Mouse (Mus musculus) heart, adult 2 months (tissue): ENCODE results near the gene Nthl1.

ENCODE experiments used
- CTCF ChIP-seq: fragments of 200-600 bp; IDR thresholded peaks from 2 replicates; pipeline ENCODE4 v1.8.1; 2022; ENCODE audit warnings: antibody characterized with exemption, mild to moderate bottlenecking, moderate library complexity
- EP300 ChIP-seq: fragments of 200-500 bp; IDR thresholded peaks from 2 replicates; pipeline ENCODE4 v1.6.1; 2011; ENCODE audit warnings: low read depth, low read length, control low read depth; ENCODE audit not compliant: insufficient read depth
- POLR2A ChIP-seq: fragments of 200-500 bp; IDR thresholded peaks from 2 replicates; pipeline ENCODE4 v1.6.1; 2011; ENCODE audit warnings: mild to moderate bottlenecking, low read depth, low read length, control low read depth; ENCODE audit not compliant: insufficient read depth

DNA sequence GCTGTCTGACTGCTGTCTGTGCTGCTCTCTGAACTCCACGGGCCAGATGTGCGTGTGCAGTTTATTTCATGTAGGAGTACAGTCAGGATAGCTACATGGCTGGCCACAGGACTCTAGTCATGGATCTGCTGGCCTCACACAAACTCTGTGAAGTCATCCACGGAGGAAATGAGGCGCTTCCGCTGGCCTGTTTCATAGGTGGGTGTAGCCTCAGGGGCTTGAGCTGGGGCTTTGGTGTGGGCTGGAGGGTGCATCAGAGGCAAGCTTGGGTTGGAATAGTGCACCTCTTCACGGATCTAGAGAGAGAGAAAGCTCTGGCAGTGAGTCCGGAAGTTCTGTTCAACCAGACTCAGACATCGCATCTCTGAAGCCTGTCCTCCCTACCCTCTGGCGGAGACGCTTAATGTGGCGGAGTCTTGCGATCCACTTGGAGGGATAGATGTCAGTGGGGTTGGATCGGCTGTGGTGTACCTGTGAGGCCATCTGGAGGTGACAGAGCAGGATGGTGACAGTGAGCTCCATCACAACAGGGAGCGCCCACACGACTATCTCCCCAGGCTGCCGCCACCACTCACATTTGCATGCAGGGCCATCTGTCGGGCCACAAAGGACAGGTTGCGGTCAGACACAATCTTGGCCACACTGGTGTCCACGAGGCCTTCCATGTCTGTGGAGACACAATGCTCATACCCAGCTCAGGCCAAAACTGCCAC lies 35.9 kb upstream of the Nthl1 start:
- no peak for TF ChIP-seq CTCF
- TF ChIP-seq EP300 = no peak
- TF ChIP-seq POLR2A = no peak
